Mouse (Mus musculus): Measurements from ENCODE around the gene Fam187a.

The Fam187a gene

GRCm38 (mm10) chr11:102894716-102895115 lies 9.7 kb downstream of the Fam187a start:
- no peak for DNase-seq (ENCODE audit: low spot score)

GRCm38 (mm10) chr11:102895779-102896178 lies 10.8 kb downstream of the Fam187a start:
- DNase-seq (ENCODE audit: low spot score) = no peak

- DNase-seq (ENCODE audit: low spot score) = no peak
Measured at GRCm38 (mm10) chr11:102896641-102897040, 11.7 kb downstream of the Fam187a start.

GRCm38 (mm10) chr11:102898408-102898807 lies 13.4 kb downstream of the Fam187a start:
- peak; percentile 58 for DNase-seq (ENCODE audit: low spot score)

- peak; percentile 80 for DNase-seq (ENCODE audit: low spot score)
Measured at GRCm38 (mm10) chr11:102900763-102901162, 15.8 kb downstream of the Fam187a start, which contains the start of gene Gfap. Gene Gfap, minus strand, starts transcription at chr11:102900912.

GRCm38 (mm10) chr11:102901199-102901598 lies 16.2 kb downstream of the Fam187a start:
- no peak for DNase-seq (ENCODE audit: low spot score)

GRCm38 (mm10) chr11:102902107-102902506 lies 17.1 kb downstream of the Fam187a start:
- DNase-seq (ENCODE audit: low spot score) = no peak

- no peak for DNase-seq (ENCODE audit: low spot score)
Measured at GRCm38 (mm10) chr11:102903654-102904053, 18.7 kb downstream of the Fam187a start.

GRCm38 (mm10) chr11:102911376-102911775 lies 26.4 kb downstream of the Fam187a start:
- no peak for DNase-seq (ENCODE audit: low spot score)

- DNase-seq (ENCODE audit: low spot score) = no peak
Measured at GRCm38 (mm10) chr11:102915380-102915779, 30.4 kb downstream of the Fam187a start.

- DNase-seq (ENCODE audit: low spot score) = no peak
Measured at GRCm38 (mm10) chr11:102918077-102918476, 33.1 kb downstream of the Fam187a start.

GRCm38 (mm10) chr11:102921491-102921890 lies 36.5 kb downstream of the Fam187a start:
- DNase-seq (ENCODE audit: low spot score) = no peak

- peak; percentile 95 for DNase-seq (ENCODE audit: low spot score)
Measured at GRCm38 (mm10) chr11:102924557-102925350, 39.8 kb downstream of the Fam187a start, which contains the start of gene Kif18b. Gene Kif18b, minus strand, starts transcription at chr11:102925124.

GRCm38 (mm10) chr11:102925351-102925717 lies 40.4 kb downstream of the Fam187a start:
- DNase-seq (ENCODE audit: low spot score) = no peak

- no peak for DNase-seq (ENCODE audit: low spot score)
Measured at GRCm38 (mm10) chr11:102930672-102931071, 45.7 kb downstream of the Fam187a start.

- no peak for DNase-seq (ENCODE audit: low spot score)
Measured at GRCm38 (mm10) chr11:102936272-102936671, 51.3 kb downstream of the Fam187a start.
